Mouse (Mus musculus): ENCODE measurements around the gene Slc4a3. TPM values are rescaled to one million over a fixed set of nuclear protein-coding genes. Genes with fewer than 3 reads are reported as not detected.

Gene Slc4a3
- polyA plus RNA-seq, 1 experiment, result 29.7 TPM

DNA sequence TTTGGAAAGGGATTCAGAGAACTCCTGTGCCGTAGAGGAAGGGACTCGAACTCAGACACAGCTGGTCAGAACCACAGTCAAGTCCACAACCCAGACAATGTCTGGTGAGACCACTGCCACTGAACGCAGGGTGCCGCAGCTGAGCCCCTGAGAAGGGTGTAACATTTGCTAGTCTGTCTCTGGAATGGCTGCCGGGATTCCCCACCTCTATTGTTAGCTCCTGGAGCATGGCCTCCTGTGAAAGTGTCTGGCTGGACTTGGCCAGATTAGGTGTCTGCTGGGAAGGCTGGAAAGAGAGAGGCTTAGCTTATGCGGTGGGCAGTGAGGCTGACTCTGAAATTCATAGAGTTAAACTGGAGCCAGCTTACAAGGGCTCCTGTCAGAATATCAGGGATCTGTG is 24.3 kb downstream of the Slc4a3 start:
- H3K4me3 ChIP-seq (replicated peaks; ENCODE audit: extremely low read depth, low read depth, low read length), result no peak overlapping the region
- WGBS, result 65% methylated on average over 6 of the region's 6 CpGs
- DNase-seq, result no peak
- H3K4me1 ChIP-seq (ENCODE audit: control insufficient read depth, insufficient read depth, low read length), result no peaks in the 10 kb centered on the region
- no peak for TF ChIP-seq POLR2A (IDR thresholded peaks at IDR 0.05; ENCODE audit: borderline replicate concordance, extremely low read depth, low read depth, low read length)
- TF ChIP-seq CTCF (IDR thresholded peaks at IDR 0.05; ENCODE audit: insufficient read depth, low read length), result no peak

DNA sequence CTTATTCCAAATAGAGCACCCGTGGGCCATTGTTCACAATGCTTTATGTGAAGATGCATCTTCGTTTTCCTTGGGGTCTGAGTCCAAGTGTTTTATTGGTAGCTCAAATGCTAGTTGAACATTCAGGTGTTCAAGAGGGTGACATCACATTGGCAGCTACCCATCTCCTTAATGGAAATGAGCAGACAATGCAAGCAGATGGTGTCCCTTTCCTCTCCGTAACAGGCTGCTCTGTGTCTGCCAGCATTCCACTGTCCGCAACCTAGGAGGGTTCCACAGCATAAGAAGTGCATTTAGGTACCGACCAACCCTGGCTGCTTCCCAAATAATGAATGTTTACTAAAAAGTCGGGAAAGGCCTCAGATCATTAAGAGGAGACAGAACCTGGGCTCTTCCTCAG is 26.7 kb downstream of the Slc4a3 start:
- no peaks in the 10 kb centered on the region for H3K4me1 ChIP-seq (ENCODE audit: control insufficient read depth, insufficient read depth, low read length)
- no peak for DNase-seq
- WGBS, result 69% methylated on average over 6 of the region's 6 CpGs
- H3K4me3 ChIP-seq (replicated peaks; ENCODE audit: extremely low read depth, low read depth, low read length), result no peak overlapping the region
- TF ChIP-seq CTCF (IDR thresholded peaks at IDR 0.05; ENCODE audit: insufficient read depth, low read length), result no peak
- no peak for TF ChIP-seq POLR2A (IDR thresholded peaks at IDR 0.05; ENCODE audit: borderline replicate concordance, extremely low read depth, low read depth, low read length)

DNA sequence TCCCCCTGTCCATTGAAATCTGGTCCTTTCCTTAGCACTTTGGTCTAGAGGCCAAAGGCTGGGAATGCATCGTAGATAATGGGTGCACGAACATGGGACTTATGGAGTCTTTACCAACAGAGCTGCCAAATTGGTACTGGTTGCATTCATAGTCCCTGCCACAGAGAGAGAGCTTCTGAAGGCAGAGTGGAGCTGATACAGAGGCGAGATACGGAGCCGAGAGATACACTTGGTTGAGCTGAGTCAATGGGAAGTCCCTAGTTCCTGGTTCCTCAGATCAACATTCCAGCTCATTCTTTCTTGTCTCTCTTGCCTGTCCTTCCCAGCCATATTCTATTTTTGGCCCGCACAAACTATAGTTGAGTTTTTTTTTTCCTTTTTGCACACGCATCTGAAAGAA is 27.6 kb downstream of the Slc4a3 start:
- WGBS, result 67% methylated on average over 7 of the region's 7 CpGs
- TF ChIP-seq POLR2A (IDR thresholded peaks at IDR 0.05; ENCODE audit: borderline replicate concordance, extremely low read depth, low read depth, low read length), result no peak
- TF ChIP-seq CTCF (IDR thresholded peaks at IDR 0.05; ENCODE audit: insufficient read depth, low read length), result no peak
- H3K4me1 ChIP-seq (ENCODE audit: control insufficient read depth, insufficient read depth, low read length), result no peaks in the 10 kb centered on the region
- DNase-seq, result no peak
- H3K4me3 ChIP-seq (replicated peaks; ENCODE audit: extremely low read depth, low read depth, low read length), result no peak overlapping the region

DNA sequence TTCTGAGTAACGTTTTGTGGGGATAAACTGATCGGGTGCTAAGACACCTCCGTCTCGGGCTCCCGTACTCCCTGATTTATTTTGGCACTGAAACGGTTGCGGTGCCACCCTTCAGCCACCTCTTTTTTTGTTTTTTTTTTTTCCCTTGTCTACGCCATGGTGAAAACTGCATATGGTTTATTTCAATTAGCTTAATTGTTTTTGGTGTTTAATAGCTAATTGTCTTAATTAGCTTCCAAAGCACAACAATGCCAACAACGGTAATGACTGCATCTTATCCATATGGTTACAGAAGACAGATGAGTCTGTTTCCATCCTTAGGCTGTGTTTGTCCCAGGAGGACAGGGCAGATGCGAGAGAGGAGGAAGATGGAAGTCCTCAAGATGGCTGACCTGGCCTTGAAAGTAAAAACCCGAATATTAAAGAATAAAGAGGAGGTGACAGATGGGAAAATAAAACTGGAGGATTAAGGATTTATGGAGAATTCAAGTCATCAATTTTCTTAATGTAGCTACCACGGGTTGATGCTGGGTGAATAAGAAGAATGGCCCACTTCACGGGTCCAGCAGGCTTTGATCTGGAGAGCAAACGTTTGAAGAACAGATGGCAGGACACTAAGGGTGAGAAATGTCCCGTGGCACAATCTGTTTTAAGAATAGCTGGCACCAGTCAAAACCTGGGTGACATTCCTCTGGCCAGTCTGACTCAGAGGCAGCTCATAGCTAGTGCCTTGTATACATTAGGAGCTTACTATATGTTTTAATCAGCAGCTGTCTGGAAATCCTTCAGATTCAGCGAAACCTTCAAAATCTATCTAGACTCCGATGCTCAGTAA is 28.6 kb downstream of the Slc4a3 start:
- DNase-seq, result no peak
- TF ChIP-seq CTCF (IDR thresholded peaks at IDR 0.05; ENCODE audit: insufficient read depth, low read length), result no peak
- TF ChIP-seq POLR2A (IDR thresholded peaks at IDR 0.05; ENCODE audit: borderline replicate concordance, extremely low read depth, low read depth, low read length), result no peak
- Histone ChIP-seq H3K4me3 (replicated peaks; ENCODE audit: extremely low read depth, low read depth, low read length) (no peak overlapping the region), H3K4me1 (ENCODE audit: control insufficient read depth, insufficient read depth, low read length) (no peaks in the 10 kb centered on the region)
- WGBS, result 71% methylated on average over 17 of the region's 17 CpGs

DNA sequence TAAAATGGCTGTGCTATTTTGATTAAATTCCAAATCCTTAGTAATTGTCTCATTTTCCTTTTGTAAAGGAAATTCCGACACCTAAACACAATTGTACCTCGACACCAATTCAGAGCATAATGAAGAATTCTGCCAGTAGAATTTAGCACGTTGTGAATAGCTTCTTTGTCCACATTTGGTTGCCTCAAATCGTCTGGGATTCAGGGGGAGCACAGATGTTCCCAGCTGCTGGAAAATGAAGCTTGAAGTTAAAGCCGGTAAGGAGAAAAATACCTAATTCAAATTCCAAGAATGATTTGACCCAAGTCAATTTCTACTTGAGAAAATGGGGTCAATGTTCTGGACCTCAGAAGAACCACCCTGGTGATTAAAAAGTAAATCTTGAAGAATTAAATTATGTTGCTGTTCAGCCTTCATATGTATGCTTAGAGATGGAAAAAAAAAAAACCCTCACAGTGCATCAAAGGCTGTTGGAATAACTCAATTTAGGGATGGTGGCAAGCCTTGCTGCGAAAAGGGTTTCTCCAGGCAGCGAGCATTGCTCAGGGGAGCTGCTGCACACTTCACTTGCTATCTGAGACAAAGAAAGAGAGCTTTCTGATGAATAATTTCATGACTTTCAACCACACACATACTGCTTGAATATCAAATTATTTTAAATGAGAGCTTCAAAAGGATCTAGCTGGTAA is 36.0 kb downstream of the Slc4a3 start:
- H3K4me1 ChIP-seq (ENCODE audit: control insufficient read depth, insufficient read depth, low read length), result no peaks in the 10 kb centered on the region
- DNase-seq, result no peak
- 63% methylated on average over 7 of the region's 7 CpGs for WGBS
- TF ChIP-seq CTCF (IDR thresholded peaks at IDR 0.05; ENCODE audit: insufficient read depth, low read length) (no peak), POLR2A (IDR thresholded peaks at IDR 0.05; ENCODE audit: borderline replicate concordance, extremely low read depth, low read depth, low read length) (no peak)
- H3K4me3 ChIP-seq (replicated peaks; ENCODE audit: extremely low read depth, low read depth, low read length), result no peak overlapping the region

DNA sequence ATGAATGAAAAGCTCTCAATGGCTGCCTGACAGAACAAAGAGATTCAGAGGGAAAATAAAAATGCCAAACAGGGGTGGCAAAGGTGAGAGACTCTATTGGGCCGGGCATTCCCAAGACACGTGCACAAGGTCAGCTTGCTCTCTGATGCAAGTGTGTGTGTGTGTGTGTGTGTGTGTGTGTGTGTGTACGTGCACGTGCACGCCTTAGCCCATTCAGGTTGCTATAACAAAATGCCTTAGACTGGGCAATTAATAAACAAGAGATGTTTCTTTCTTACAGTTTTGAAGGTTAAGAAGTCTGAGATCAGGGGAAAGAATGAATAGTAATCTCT is 36.5 kb downstream of the Slc4a3 start:
- Histone ChIP-seq H3K4me3 (replicated peaks; ENCODE audit: extremely low read depth, low read depth, low read length) (no peak overlapping the region), H3K4me1 (ENCODE audit: control insufficient read depth, insufficient read depth, low read length) (no peaks in the 10 kb centered on the region)
- 78% methylated on average over 5 of the region's 5 CpGs for WGBS
- DNase-seq, result no peak
- no peak for TF ChIP-seq CTCF (IDR thresholded peaks at IDR 0.05; ENCODE audit: insufficient read depth, low read length)

DNA sequence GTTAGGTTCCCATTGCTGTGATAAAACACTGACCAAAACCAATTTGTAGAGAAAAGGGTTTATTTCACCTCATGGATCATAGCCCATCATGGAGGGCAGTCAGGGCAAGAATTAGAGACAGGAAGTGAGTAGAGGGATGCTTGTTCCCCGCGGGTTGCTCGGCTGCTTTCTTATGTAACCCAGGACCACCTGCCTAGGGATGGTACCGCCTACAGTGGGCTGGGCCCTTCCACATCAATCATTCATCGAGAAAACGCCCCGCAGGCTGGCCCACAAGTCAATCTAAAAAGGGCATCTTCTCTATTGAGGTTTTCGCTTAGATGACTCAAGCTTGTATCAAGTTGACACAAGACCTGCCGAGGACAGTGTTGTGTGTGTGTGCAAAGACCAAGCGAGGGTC is 37.0 kb downstream of the Slc4a3 start:
- no peak for DNase-seq
- Histone ChIP-seq H3K4me1 (ENCODE audit: control insufficient read depth, insufficient read depth, low read length) (no peaks in the 10 kb centered on the region; the same call in 1 of the 2 replicates), H3K4me3 (replicated peaks; ENCODE audit: extremely low read depth, low read depth, low read length) (no peak overlapping the region)
- 69% methylated on average over 10 of the region's 10 CpGs for WGBS
- TF ChIP-seq POLR2A (IDR thresholded peaks at IDR 0.05; ENCODE audit: borderline replicate concordance, extremely low read depth, low read depth, low read length) (no peak), CTCF (IDR thresholded peaks at IDR 0.05; ENCODE audit: insufficient read depth, low read length) (no peak)

DNA sequence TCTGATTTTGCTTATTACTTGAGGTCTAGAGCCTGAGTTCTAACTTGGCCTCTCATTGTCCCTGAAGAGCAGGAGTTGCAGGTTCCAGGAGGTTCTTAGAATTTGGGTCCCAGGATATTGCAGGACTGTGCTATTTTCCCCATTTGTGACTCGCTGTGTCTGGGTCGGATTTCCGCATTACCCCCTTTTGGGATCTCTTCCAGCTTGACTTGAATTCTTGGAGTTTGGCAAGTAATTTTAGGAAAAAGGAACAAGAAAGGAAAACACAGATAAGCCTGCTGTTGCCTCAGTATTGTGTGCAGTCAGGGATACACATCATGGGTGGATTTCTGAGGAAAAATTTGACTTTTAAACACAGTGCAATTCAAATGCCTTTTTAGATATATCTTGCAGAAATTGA is 40.7 kb downstream of the Slc4a3 start:
- no peaks in the 10 kb centered on the region; the same call in 1 of the 2 replicates for H3K4me1 ChIP-seq (ENCODE audit: control insufficient read depth, insufficient read depth, low read length)
- WGBS, result 66% methylated on average over 3 of the region's 3 CpGs
- TF ChIP-seq CTCF (IDR thresholded peaks at IDR 0.05; ENCODE audit: insufficient read depth, low read length) (no peak), POLR2A (IDR thresholded peaks at IDR 0.05; ENCODE audit: borderline replicate concordance, extremely low read depth, low read depth, low read length) (no peak)
- no peak for DNase-seq
- no peak overlapping the region for H3K4me3 ChIP-seq (replicated peaks; ENCODE audit: extremely low read depth, low read depth, low read length)

DNA sequence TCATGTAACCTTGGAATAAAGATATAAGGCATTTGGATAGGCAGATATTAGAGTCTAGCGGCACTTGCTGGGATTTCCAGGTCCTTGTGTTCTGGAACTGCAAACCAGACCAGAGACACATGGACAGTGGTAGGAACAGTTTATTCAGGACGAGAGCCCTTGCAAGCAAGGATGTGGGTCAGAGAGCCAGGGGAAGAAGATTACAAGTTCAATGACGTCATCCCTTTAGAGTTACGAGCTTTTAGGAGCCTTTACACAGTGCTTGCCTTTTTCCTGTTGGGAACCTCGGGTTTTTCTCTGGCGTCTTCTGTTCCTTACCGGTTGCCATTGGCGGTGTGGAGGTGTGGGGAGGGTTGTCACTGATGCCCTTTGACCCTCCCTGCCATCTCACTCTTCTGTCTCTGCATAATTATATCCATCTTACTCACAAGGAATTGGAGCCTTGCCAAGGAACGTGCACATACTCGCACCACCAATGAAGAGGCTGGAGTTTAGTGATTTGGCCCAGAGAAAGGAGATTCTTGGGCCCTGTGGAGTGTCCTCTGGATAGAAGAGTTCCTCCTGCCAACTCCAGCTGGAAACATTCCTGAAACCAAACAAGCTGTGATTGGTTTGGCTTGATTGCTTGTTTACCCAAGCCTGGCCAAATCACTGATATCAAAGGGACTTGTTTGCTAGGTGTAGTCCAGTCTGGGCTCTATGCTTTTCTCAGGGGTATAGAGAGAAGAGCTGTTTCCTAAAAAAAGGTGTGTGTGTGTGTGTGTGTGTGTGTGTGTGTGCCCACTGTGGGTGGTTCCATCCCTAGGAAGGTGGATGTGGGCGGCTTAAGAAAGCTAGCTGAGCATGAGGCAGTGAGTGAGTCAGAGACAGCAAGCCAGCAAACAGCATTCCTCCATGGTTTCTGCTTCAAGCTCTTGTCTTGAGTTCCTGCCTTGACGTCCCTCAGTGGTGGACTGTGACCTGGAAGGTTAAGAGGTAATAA is 42.0 kb downstream of the Slc4a3 start:
- TF ChIP-seq CTCF (IDR thresholded peaks at IDR 0.05; ENCODE audit: insufficient read depth, low read length) (no peak), POLR2A (IDR thresholded peaks at IDR 0.05; ENCODE audit: borderline replicate concordance, extremely low read depth, low read depth, low read length) (no peak)

More for the DNA sequence above, 42.0 kb downstream of the Slc4a3 start:
- Histone ChIP-seq H3K4me1 (ENCODE audit: control insufficient read depth, insufficient read depth, low read length) (no peaks in the 10 kb centered on the region; the same call in 1 of the 2 replicates), H3K4me3 (replicated peaks; ENCODE audit: extremely low read depth, low read depth, low read length) (no peak overlapping the region)
- 32% methylated on average over 12 of the region's 12 CpGs for WGBS
- DNase-seq, result peak; percentile 17
